Mouse (Mus musculus): ENCODE results near the gene Suox.

- TF ChIP-seq EP300 (IDR thresholded peaks at IDR 0.05) (no peak), CTCF (IDR thresholded peaks at IDR 0.05) (peak; percentile 75)
These were observed 666 bp upstream of the Suox start for GRCm38 (mm10) chr10:128674469-128675008.

Data from lung, postnatal 0 days (tissue).